Mouse (Mus musculus) yolk sac, embryonic 10.5 days (tissue): ENCODE measurements at regions not wholly inside any gene's neighbourhood (a gene's known extent, or its start where the extent isn't known, plus 50 kb on each side); places are given as distances from the start of the nearest gene placed in this dataset.

Source experiments
- DNase-seq: peaks from one replicate; pipeline ENCODE4 v3.0.0-alpha.2; 2017; ENCODE audit warnings: low spot score

DNA sequence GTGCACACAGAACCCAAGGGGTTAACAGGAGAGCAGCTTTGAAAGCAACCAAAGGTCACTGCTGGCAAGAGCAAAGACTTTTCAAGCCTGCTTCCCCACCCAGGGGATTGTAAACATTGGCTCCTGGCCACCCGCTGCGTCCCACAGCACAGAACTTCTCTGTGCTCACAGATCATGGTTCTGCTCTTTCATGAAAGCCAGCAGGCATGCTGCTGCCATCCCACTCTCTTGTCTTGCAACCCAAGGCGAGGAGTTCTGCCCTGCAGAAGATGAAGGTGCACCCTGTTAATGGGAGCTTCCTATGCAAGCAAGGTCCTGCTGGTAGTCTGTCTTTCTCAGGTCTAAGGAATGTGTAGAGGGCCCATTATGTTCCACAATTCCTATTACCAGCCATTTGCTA lies 95.8 kb downstream of the AU018091 start:
- peak; percentile 53 for DNase-seq
